Mouse (Mus musculus) C2C12 (cell line): Measurements from ENCODE around the gene Lonp2. TPM values are rescaled to one million over a fixed set of nuclear protein-coding genes. Genes with fewer than 3 reads are reported as not detected.

Experiments
- H3K27me3 ChIP-seq: one replicate; pipeline ENCODE4 v1.6.1; 2011; ENCODE audit not compliant: control insufficient read depth, insufficient read depth, insufficient read length
- H3K36me3 ChIP-seq: one replicate; pipeline ENCODE4 v1.6.1; 2011; ENCODE audit not compliant: control insufficient read depth, insufficient read depth
- H3K4me3 ChIP-seq: one replicate; pipeline ENCODE4 v1.5.1; 2011; ENCODE audit warnings: mild to moderate bottlenecking, control low read depth; ENCODE audit not compliant: poor library complexity, insufficient read depth, severe bottlenecking
- H3K79me2 ChIP-seq: one replicate; pipeline ENCODE4 v1.6.1; 2011; ENCODE audit not compliant: control insufficient read depth, insufficient read depth
- H3K79me3 ChIP-seq: one replicate; pipeline ENCODE4 v1.6.1; 2011; ENCODE audit warnings: low read depth, control low read depth
- H3ac ChIP-seq: one replicate; pipeline ENCODE3; 2011; ENCODE audit warnings: low read depth; ENCODE audit not compliant: control insufficient read depth, insufficient read length
- CEBPB ChIP-seq: IDR thresholded peaks from one replicate; pipeline ENCODE4 v1.6.1; 2011; ENCODE audit warnings: low read depth, mild to moderate bottlenecking, control low read depth, moderate library complexity
- CTCF ChIP-seq: IDR thresholded peaks from one replicate; pipeline ENCODE4 v1.5.1; 2011; ENCODE audit not compliant: control insufficient read depth, insufficient read depth, insufficient read length
- FOSL1 ChIP-seq: IDR thresholded peaks from one replicate; pipeline ENCODE4 v1.8.0; 2011; ENCODE audit warnings: mild to moderate bottlenecking, low read length; ENCODE audit not compliant: poor library complexity, insufficient read depth, severe bottlenecking
- MAX ChIP-seq: IDR thresholded peaks from one replicate; pipeline ENCODE4 v1.6.1; 2011; ENCODE audit warnings: mild to moderate bottlenecking, control low read depth
- MYOD1 ChIP-seq: IDR thresholded peaks from one replicate; pipeline ENCODE4 v1.6.1; 2011; ENCODE audit warnings: low read depth; ENCODE audit not compliant: control insufficient read depth, insufficient read length
- MYOG ChIP-seq: IDR thresholded peaks from one replicate; pipeline ENCODE4 v1.6.1; 2011; ENCODE audit not compliant: control insufficient read depth, insufficient read length; ENCODE audit errors: extremely low read depth
- USF1 ChIP-seq: IDR thresholded peaks from one replicate; pipeline ENCODE4 v1.6.1; 2011; ENCODE audit warnings: low read depth, mild to moderate bottlenecking, control low read depth, moderate library complexity
- polyA plus RNA-seq: library from polyadenylated mRNA; unstranded; fragments of >200 nt; fragmentation: generic; extraction: Trizol; gene quantifications from one replicate; pipeline ENCODE4 v1.2.1, GENCODE M21; 2012; ENCODE audit warnings: missing spikeins

Lonp2 gene
- polyA plus RNA-seq, 1 experiment = 14.4 TPM

DNA sequence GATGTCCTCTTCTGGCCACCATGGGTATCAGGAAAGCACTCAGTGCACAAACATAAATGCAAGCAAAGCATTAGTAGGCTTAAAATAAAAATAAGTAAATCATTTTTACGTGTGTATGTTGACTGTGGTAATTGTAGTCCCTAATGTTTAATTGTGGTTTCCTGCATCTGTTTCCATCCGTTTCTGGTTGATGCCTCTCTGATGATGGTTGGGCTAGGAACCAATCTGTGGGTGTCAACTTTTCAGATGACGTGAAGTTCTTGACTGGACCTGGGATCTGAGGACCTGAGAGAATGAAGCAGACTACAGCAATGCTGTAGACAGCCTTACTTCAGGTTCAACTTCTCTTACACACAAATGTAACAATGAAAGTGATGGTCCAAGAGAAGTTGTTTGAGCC, 19.2 kb upstream of the Lonp2 start:
- no peak for TF ChIP-seq CTCF
- no peak for TF ChIP-seq MYOD1
- TF ChIP-seq MYOG = no peak
- TF ChIP-seq FOSL1 = no peak
- TF ChIP-seq USF1 = no peak
- TF ChIP-seq MAX = no peak
- no peak for TF ChIP-seq CEBPB
- H3K79me2 ChIP-seq = no peaks in the 10 kb centered on the region
- no peaks in the 10 kb centered on the region for H3K36me3 ChIP-seq
- H3ac ChIP-seq = no peak overlapping the region
- no peak overlapping the region for H3K4me3 ChIP-seq
- H3K79me3 ChIP-seq = no peaks in the 10 kb centered on the region
- H3K27me3 ChIP-seq = peaks cover 15% of the 10 kb centered on the region

DNA sequence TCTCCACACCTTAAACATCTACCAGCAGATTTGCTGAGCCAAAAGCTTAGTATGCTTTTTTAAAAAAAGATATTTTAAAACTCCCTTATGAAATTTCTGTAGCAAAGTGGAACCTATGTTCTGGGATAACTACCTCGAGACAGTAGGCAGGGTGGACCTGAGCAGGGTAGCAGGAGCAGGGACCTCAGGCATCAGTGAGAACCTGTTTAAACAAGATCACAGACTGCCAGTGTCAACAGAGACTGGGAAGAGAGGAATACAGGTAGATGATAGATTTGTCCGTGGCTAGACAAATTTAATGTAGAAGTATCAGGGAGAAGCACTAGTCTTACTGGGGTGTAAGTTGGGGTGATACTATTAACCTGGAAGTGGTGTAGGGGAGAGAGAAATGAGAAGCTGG, 10.0 kb upstream of the Lonp2 start:
- H3K36me3 ChIP-seq = no peaks in the 10 kb centered on the region
- peaks cover 8% of the 10 kb centered on the region for H3K27me3 ChIP-seq
- H3K4me3 ChIP-seq = no peak overlapping the region
- H3K79me3 ChIP-seq = no peaks in the 10 kb centered on the region
- H3ac ChIP-seq = no peak overlapping the region
- TF ChIP-seq MAX (no peak), CTCF (no peak), MYOG (no peak), CEBPB (no peak)
- H3K79me2 ChIP-seq = no peaks in the 10 kb centered on the region

DNA sequence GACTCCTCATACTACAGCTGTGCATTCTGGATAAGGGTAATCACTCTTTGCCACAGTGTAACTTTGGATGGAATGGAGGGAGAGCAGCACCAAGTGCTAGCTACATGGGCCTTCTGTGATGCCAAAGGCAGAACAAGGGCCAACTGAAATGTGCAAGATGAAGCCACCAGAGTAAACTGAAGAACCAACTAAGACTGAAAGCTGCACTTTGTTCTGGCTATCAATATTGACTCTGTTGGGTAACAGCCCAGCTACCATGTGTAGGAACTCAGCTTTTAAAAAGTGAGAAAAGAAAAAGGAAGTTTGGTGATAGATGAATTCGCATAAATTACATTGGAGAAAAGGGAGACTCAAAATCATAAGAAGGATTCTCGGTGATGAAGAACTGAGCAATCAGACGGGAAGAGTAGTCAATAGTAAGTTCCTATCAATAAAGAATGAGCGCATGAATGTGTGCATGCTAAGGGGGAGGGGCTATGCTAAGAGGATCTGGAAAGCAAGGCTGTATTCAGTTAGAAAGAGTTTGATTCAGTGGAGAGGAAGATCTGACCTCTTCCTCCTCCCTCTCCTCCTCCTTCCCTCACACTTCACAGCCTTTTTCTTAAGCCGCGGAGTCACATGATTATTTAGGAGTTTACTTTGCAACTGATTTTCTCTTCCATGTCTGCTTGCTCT, 8.6 kb upstream of the Lonp2 start:
- no peaks in the 10 kb centered on the region for H3K36me3 ChIP-seq
- H3K79me2 ChIP-seq = no peaks in the 10 kb centered on the region
- H3K79me3 ChIP-seq = no peaks in the 10 kb centered on the region
- no peak overlapping the region for H3K4me3 ChIP-seq
- no peak for TF ChIP-seq MAX
- TF ChIP-seq CEBPB = no peak
- no peak for TF ChIP-seq MYOD1
- no peak for TF ChIP-seq FOSL1
- TF ChIP-seq USF1 = no peak
- no peak for TF ChIP-seq CTCF
- no peak for TF ChIP-seq MYOG
- no peak overlapping the region for H3ac ChIP-seq
- peaks cover 8% of the 10 kb centered on the region for H3K27me3 ChIP-seq

- H3K79me3 ChIP-seq = no peaks in the 10 kb centered on the region
- H3K79me2 ChIP-seq = no peaks in the 10 kb centered on the region
- H3K36me3 ChIP-seq = no peaks in the 10 kb centered on the region
- H3ac ChIP-seq = no peak overlapping the region
- H3K4me3 ChIP-seq = no peak overlapping the region
- H3K27me3 ChIP-seq = peaks cover 8% of the 10 kb centered on the region
- no peak for TF ChIP-seq MYOD1
- TF ChIP-seq FOSL1 = no peak
- no peak for TF ChIP-seq MAX
- TF ChIP-seq USF1 = no peak
- TF ChIP-seq CTCF = no peak
- no peak for TF ChIP-seq CEBPB
- no peak for TF ChIP-seq MYOG
These were observed 6.0 kb upstream of the Lonp2 start for GRCm38 (mm10) chr8:86617759-86618387.

- TF ChIP-seq MYOD1 (no peak), FOSL1 (no peak), USF1 (no peak), MAX (no peak), CEBPB (no peak), MYOG (no peak), CTCF (no peak)
- Histone ChIP-seq H3K4me3 (peak overlapping the region; percentile 65), H3K79me2 (peaks cover 40% of the 10 kb centered on the region), H3K79me3 (peaks cover 12% of the 10 kb centered on the region), H3K27me3 (no peaks in the 10 kb centered on the region), H3ac (peak overlapping the region; percentile 61), H3K36me3 (no peaks in the 10 kb centered on the region)
These were observed 312 bp upstream of the Lonp2 start for GRCm38 (mm10) chr8:86623551-86623910.

- Histone ChIP-seq H3ac (peak overlapping the region; percentile 53), H3K4me3 (peak overlapping the region; percentile 65), H3K79me2 (peaks cover 41% of the 10 kb centered on the region), H3K27me3 (no peaks in the 10 kb centered on the region), H3K36me3 (no peaks in the 10 kb centered on the region), H3K79me3 (peaks cover 15% of the 10 kb centered on the region)
- TF ChIP-seq MAX (no peak), MYOD1 (no peak), USF1 (no peak), CEBPB (no peak), MYOG (no peak), FOSL1 (no peak), CTCF (no peak)
These were observed 1.1 kb downstream of the Lonp2 start for GRCm38 (mm10) chr8:86624915-86625314.
